Mouse (Mus musculus) spleen, adult 2 months (tissue): Measurements from ENCODE around the gene Lpcat2. TPM values are rescaled to one million over a fixed set of nuclear protein-coding genes. Genes with fewer than 3 reads are reported as not detected.

Experiments used
- DNase-seq, 2 experiments: peaks; one replicate each; pipeline versions ENCODE4 v3.0.0 to v3.0.0-alpha.2; 2012 to 2021; ENCODE audit warnings: low spot score in 2 of 2, low read depth in 1 of 2
- H3K27ac ChIP-seq: fragments of 200-500 bp; 2 replicates; pipeline ENCODE4 v1.5.1; 2012; ENCODE audit warnings: low read length, inconsistent platforms; ENCODE audit not compliant: insufficient read depth
- H3K27me3 ChIP-seq: fragments of 200-500 bp; 2 replicates; pipeline ENCODE4 v1.6.1; 2012; ENCODE audit warnings: mild to moderate bottlenecking, moderate library complexity, low read length, inconsistent platforms; ENCODE audit not compliant: control insufficient read depth, insufficient read depth
- H3K36me3 ChIP-seq: fragments of 200-500 bp; 2 replicates; pipeline ENCODE4 v1.6.1; 2012; ENCODE audit warnings: mild to moderate bottlenecking, low read length, inconsistent platforms; ENCODE audit not compliant: control insufficient read depth, insufficient read depth
- H3K4me1 ChIP-seq: fragments of 200-500 bp; 2 replicates; pipeline ENCODE4 v1.6.1; 2011; ENCODE audit warnings: inconsistent platforms; ENCODE audit not compliant: control insufficient read depth, insufficient read depth, insufficient read length
- H3K4me3 ChIP-seq: fragments of 200-500 bp; 2 replicates; pipeline ENCODE4 v1.5.1; 2011; ENCODE audit warnings: mild to moderate bottlenecking, inconsistent platforms; ENCODE audit not compliant: insufficient read depth, insufficient read length; ENCODE audit errors: extremely low read depth
- CTCF ChIP-seq: fragments of 200-500 bp; IDR thresholded peaks from 2 replicates; pipeline ENCODE4 v1.5.1; 2011; ENCODE audit warnings: mild to moderate bottlenecking, inconsistent platforms; ENCODE audit not compliant: insufficient read depth, insufficient read length, insufficient replicate concordance; ENCODE audit errors: extremely low read depth
- POLR2A ChIP-seq: fragments of 200-500 bp; IDR thresholded peaks from 2 replicates; pipeline ENCODE4 v1.6.1; 2011; ENCODE audit warnings: low read depth, low read length, inconsistent platforms
- WGBS: fragments of 180-500 bp; shearing (Covaris S2); methylation state at CpG from one replicate; pipeline ENCODE4 v1.1.7; 2018; 5-methylcytosine and 5-hydroxymethylcytosine counted together
- polyA plus RNA-seq: library from polyadenylated mRNA; depleted of rRNA; stranded (reverse); fragments of >200 nt; gene quantifications from 2 replicates; pipeline ENCODE4 v1.2.3, GENCODE M21; 2012; rRNA removed

Lpcat2 gene
- polyA plus RNA-seq, 1 experiment: 9.2 TPM

GRCm38 (mm10) chr8:92949071-92949470 lies 93.9 kb downstream of the Lpcat2 start:
- Histone ChIP-seq H3K4me3 (no peak overlapping the region), H3K27me3 (no peaks in the 10 kb centered on the region), H3K4me1 (no peaks in the 10 kb centered on the region), H3K27ac (no peak overlapping the region), H3K36me3 (no peaks in the 10 kb centered on the region)
- 7% methylated on average over 4 of the region's 4 CpGs for WGBS
- DNase-seq: no peak
- TF ChIP-seq CTCF (no peak), POLR2A (no peak)

GRCm38 (mm10) chr8:92950639-92951371 lies 95.7 kb downstream of the Lpcat2 start:
- Histone ChIP-seq H3K27ac (no peak overlapping the region), H3K36me3 (no peaks in the 10 kb centered on the region), H3K4me1 (no peaks in the 10 kb centered on the region), H3K4me3 (no peak overlapping the region), H3K27me3 (no peaks in the 10 kb centered on the region)
- no peak for TF ChIP-seq CTCF
- TF ChIP-seq POLR2A: no peak
- DNase-seq: no peak
- 82% methylated on average over 12 of the region's 12 CpGs for WGBS

- Histone ChIP-seq H3K36me3 (no peaks in the 10 kb centered on the region), H3K27ac (no peak overlapping the region), H3K4me3 (no peak overlapping the region), H3K27me3 (no peaks in the 10 kb centered on the region), H3K4me1 (no peaks in the 10 kb centered on the region)
- TF ChIP-seq POLR2A (no peak), CTCF (no peak)
- no peak for DNase-seq
- WGBS: 77% methylated on average over 5 of the region's 5 CpGs
Observed at GRCm38 (mm10) chr8:92954044-92954443, 98.9 kb downstream of the Lpcat2 start.

GRCm38 (mm10) chr8:92959779-92960178 lies 104.6 kb downstream of the Lpcat2 start, which contains the start of gene Slc6a2:
TSS of gene Slc6a2 (plus strand) at chr8:92960079.
- H3K4me3 ChIP-seq: no peak within 1 kb of the TSS
- no peak for TF ChIP-seq CTCF
- no peak for TF ChIP-seq POLR2A
- no peaks in the 10 kb centered on the region for H3K4me1 ChIP-seq
- no peaks in the 10 kb centered on the region for H3K36me3 ChIP-seq
- H3K27ac ChIP-seq: no peak within 1 kb of the TSS
- H3K27me3 ChIP-seq: 0 out of 2 replicates have a peak, but pooled peaks cover 1% of the 10 kb centered on the region
- no peak for DNase-seq
- WGBS: 61% methylated on average over 10 of the region's 10 CpGs

- no peaks in the 10 kb centered on the region for H3K4me1 ChIP-seq
- H3K36me3 ChIP-seq: no peaks in the 10 kb centered on the region
- H3K4me3 ChIP-seq: no peak overlapping the region
- 0 out of 2 replicates have a peak, but pooled peaks cover 1% of the 10 kb centered on the region for H3K27me3 ChIP-seq
- DNase-seq: no peak
- WGBS: 4% methylated on average over 42 of the region's 42 CpGs
- H3K27ac ChIP-seq: no peak overlapping the region
- no peak for TF ChIP-seq POLR2A
- no peak for TF ChIP-seq CTCF
Observed at GRCm38 (mm10) chr8:92960451-92960911, 105.3 kb downstream of the Lpcat2 start.

- no peaks in the 10 kb centered on the region for H3K4me1 ChIP-seq
- H3K36me3 ChIP-seq: no peaks in the 10 kb centered on the region
- H3K27me3 ChIP-seq: 0 out of 2 replicates have a peak, but pooled peaks cover 1% of the 10 kb centered on the region
- TF ChIP-seq POLR2A (no peak), CTCF (no peak)
- DNase-seq: no peak
- no peak overlapping the region for H3K27ac ChIP-seq
- no peak overlapping the region for H3K4me3 ChIP-seq
- WGBS: 5% methylated on average over 25 of the region's 25 CpGs
Observed at GRCm38 (mm10) chr8:92961088-92961487, 105.9 kb downstream of the Lpcat2 start.

- H3K36me3 ChIP-seq: no peaks in the 10 kb centered on the region
- 65% methylated on average over 2 of the region's 2 CpGs for WGBS
- no peak for DNase-seq
Observed at GRCm38 (mm10) chr8:92964556-92964955, 109.4 kb downstream of the Lpcat2 start.

More at GRCm38 (mm10) chr8:92964556-92964955, 109.4 kb downstream of the Lpcat2 start:
- Histone ChIP-seq H3K4me3 (no peak overlapping the region), H3K27me3 (0 out of 2 replicates have a peak, but pooled peaks cover 1% of the 10 kb centered on the region), H3K4me1 (no peaks in the 10 kb centered on the region), H3K27ac (no peak overlapping the region)
- TF ChIP-seq CTCF: no peak
- no peak for TF ChIP-seq POLR2A

Other genes starting within 250 kb of the Lpcat2 start
- gene Irx6, start 181.1 kb upstream of the Lpcat2 start, polyA plus RNA-seq: not detected in 2 replicates
- 14.2 and 18.3 TPM in 2 replicates for gene Mmp2, start 28.0 kb upstream of the Lpcat2 start, polyA plus RNA-seq
- 0.14 and 0.49 TPM in 2 replicates for gene Capns2, start 46.1 kb downstream of the Lpcat2 start, polyA plus RNA-seq
- gene Slc6a2, start 104.7 kb downstream of the Lpcat2 start, polyA plus RNA-seq: 0.01 TPM in 1 of 2 replicates, not detected in the other
- gene Ces1a, start 192.9 kb downstream of the Lpcat2 start, polyA plus RNA-seq: not detected in 2 replicates
- not detected in 2 replicates for gene Ces1b, start 224.7 kb downstream of the Lpcat2 start, polyA plus RNA-seq